Mouse (Mus musculus): ENCODE results near the gene Cdc42se2.

DNA sequence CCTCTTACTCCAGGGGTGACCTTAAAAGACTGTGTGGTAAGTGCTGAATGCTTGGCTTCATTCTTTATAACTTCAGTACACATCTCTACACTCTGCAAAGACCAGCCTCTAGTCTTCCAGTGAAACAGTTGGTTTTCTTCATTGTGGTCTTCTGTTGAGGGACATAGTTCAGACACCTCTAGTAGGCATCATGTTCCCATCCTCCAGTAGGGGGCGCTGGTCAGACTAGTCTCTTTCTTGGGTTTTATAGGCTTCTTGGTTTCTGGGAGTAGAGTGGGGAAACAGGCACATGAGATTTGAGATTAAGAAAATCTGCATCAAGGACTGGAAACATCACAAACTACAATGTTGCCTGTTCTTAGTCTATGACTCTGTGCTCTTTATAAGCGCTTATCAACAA is 47.1 kb upstream of the Cdc42se2 start:
- no peak for TF ChIP-seq CTCF (IDR thresholded peaks at IDR 0.05; ENCODE audit: low read depth, low read length)
- TF ChIP-seq EP300 (IDR thresholded peaks at IDR 0.05; ENCODE audit: insufficient read depth, low read depth, low read length): no peak
